Mouse (Mus musculus) gastrocnemius, adult 8-10 months (tissue): Measurements from ENCODE around the gene Crkl. TPM values are rescaled to one million over a fixed set of nuclear protein-coding genes. Genes with fewer than 3 reads are reported as not detected.
"Not testable (repeated sequence)": the region's sequence is repeated elsewhere in the genome, so short reads cannot be mapped to it uniquely, and the experiment has no call there.

ENCODE experiments used
- DNase-seq, 2 experiments: peaks; one replicate each; pipeline ENCODE4 v3.0.0; 2022; ENCODE audit warnings: low spot score in 2 of 2
- total RNA-seq, 4 experiments: library from RNA; stranded (reverse); gene quantifications; 2 replicates each; pipeline ENCODE4 v1.2.4; 2022

Gene Crkl
- total RNA-seq, 4 experiments from 2014 or later = 20.9 to 29.2 (median 22.4) TPM

- no peak for DNase-seq
Measured at GRCm38 (mm10) chr16:17486505-17486904, 34.7 kb downstream of the Crkl start.

GRCm38 (mm10) chr16:17488478-17489468 is 37.0 kb downstream of the Crkl start:
- DNase-seq = no peak

- DNase-seq = no peak
Measured at GRCm38 (mm10) chr16:17489469-17490111, 37.8 kb downstream of the Crkl start, which contains the start of gene Aifm3. TSS of gene Aifm3 (plus strand) at chr16:17489611.

GRCm38 (mm10) chr16:17491154-17491553 is 39.4 kb downstream of the Crkl start:
- DNase-seq = no peak

- DNase-seq = no peak
Measured at GRCm38 (mm10) chr16:17491896-17492561, 40.2 kb downstream of the Crkl start.

- DNase-seq = no peak
Measured at GRCm38 (mm10) chr16:17496499-17497305, 44.9 kb downstream of the Crkl start.

- no peak for DNase-seq
Measured at GRCm38 (mm10) chr16:17499249-17499883, 47.6 kb downstream of the Crkl start.

GRCm38 (mm10) chr16:17502681-17503080 is 50.9 kb downstream of the Crkl start:
- no peak for DNase-seq

- no peak for DNase-seq
Measured at GRCm38 (mm10) chr16:17507018-17507552, 55.3 kb downstream of the Crkl start.

GRCm38 (mm10) chr16:17508031-17508430 is 56.2 kb downstream of the Crkl start:
- not testable (repeated sequence) for DNase-seq

GRCm38 (mm10) chr16:17508546-17509239 is 56.9 kb downstream of the Crkl start, which contains the start of gene Lztr1:
TSS of gene Lztr1 (plus strand) at chr16:17508688.
- peak; percentile 74 to 79 for DNase-seq

- DNase-seq = no peak
Measured at GRCm38 (mm10) chr16:17509240-17509597, 57.4 kb downstream of the Crkl start.

- no peak for DNase-seq
Measured at GRCm38 (mm10) chr16:17510143-17510542, 58.4 kb downstream of the Crkl start.

GRCm38 (mm10) chr16:17510686-17511085 is 58.9 kb downstream of the Crkl start:
- no peak for DNase-seq

GRCm38 (mm10) chr16:17511431-17511830 is 59.6 kb downstream of the Crkl start:
- DNase-seq = no peak

- DNase-seq = no peak
Measured at GRCm38 (mm10) chr16:17518910-17519309, 67.1 kb downstream of the Crkl start.

GRCm38 (mm10) chr16:17524156-17524555 is 72.4 kb downstream of the Crkl start:
- DNase-seq = no peak

GRCm38 (mm10) chr16:17525524-17525923 is 73.7 kb downstream of the Crkl start:
- no peak for DNase-seq

- DNase-seq = no peak
Measured at GRCm38 (mm10) chr16:17526223-17526622, 74.4 kb downstream of the Crkl start.

GRCm38 (mm10) chr16:17527606-17528005 is 75.8 kb downstream of the Crkl start:
- DNase-seq = no peak
